In genomic region chr2:17585329-17585992, GRCm38 (mm10) we compare ENCODE assay signal across 31 mouse cellular contexts.
DNase-seq lines count a peak whose midpoint lies in the region; ATAC-seq and TF ChIP-seq lines count a peak whose summit lies in the region.
"Had no signal": no experiment of that assay in that cellular context is flagged by ENCODE, and none has a peak within 500 bp of the region (broad histone marks: within the 10 kb centered on the region; RNA-seq: fewer than 3 reads in every experiment).

No protein-coding gene starts in this region.

- no peaks in the 10 kb centered on the region for H3K4me1 ChIP-seq in kidney, postnatal 0 days (replicated peaks; ENCODE audit: insufficient read depth, low read length)
- H3K4me1 ChIP-seq in lung, embryonic 16.5 days (replicated peaks; ENCODE audit: control insufficient read depth, insufficient read depth, low read length) = peaks cover 8% of the 10 kb centered on the region; the same call in 1 of the 2 replicates
- H3K4me1 ChIP-seq: embryonic facial prominence, embryonic 10.5 days; embryonic facial prominence, embryonic 13.5 days; forebrain, embryonic 12.5 days; forebrain, embryonic 15.5 days; heart, embryonic 15.5 days had no signal

- H3K4me3 ChIP-seq in kidney, postnatal 0 days (replicated peaks; ENCODE audit: low read depth, low read length) = no peak overlapping the region
- H3K4me3 ChIP-seq in lung, embryonic 16.5 days (ENCODE audit: low read length) = no peak overlapping the region
- H3K4me3 ChIP-seq: embryonic facial prominence, embryonic 10.5 days; embryonic facial prominence, embryonic 13.5 days; erythroblast, embryonic 14.5 days; forebrain, embryonic 12.5 days; forebrain, embryonic 15.5 days; gastrocnemius, adult 2 months; heart, embryonic 15.5 days had no signal

- ATAC-seq in kidney, postnatal 0 days (replicated peaks; ENCODE audit: low FRiP score, low read depth) = no peak
- ATAC-seq in lung, embryonic 16.5 days (ENCODE audit: low read depth) = peak; percentile 84
- ATAC-seq: forebrain, embryonic 15.5 days; hindbrain, postnatal 0 days had no signal

- no peak overlapping the region for H3K27ac ChIP-seq in kidney, postnatal 0 days
- peak overlapping the region; percentile 59; the same call in 1 of the 2 replicates for H3K27ac ChIP-seq in lung, embryonic 16.5 days (ENCODE audit: low read length)
- H3K27ac ChIP-seq: embryonic facial prominence, embryonic 10.5 days; embryonic facial prominence, embryonic 13.5 days; forebrain, embryonic 12.5 days; forebrain, embryonic 15.5 days; gastrocnemius, adult 2 months; heart, embryonic 15.5 days; hindbrain, embryonic 14.5 days; hindbrain, postnatal 0 days had no signal

- H3K9ac ChIP-seq in kidney, postnatal 0 days (ENCODE audit: low read depth, low read length) = no peak overlapping the region
- no peak overlapping the region for H3K9ac ChIP-seq in lung, embryonic 16.5 days (ENCODE audit: low read length)
- H3K9ac ChIP-seq: embryonic facial prominence, embryonic 13.5 days; forebrain, embryonic 12.5 days; forebrain, embryonic 15.5 days; heart, embryonic 15.5 days; hindbrain, embryonic 14.5 days had no signal

- H3K36me3 ChIP-seq in kidney, postnatal 0 days (ENCODE audit: insufficient read depth, low read length) = no peaks in the 10 kb centered on the region
- no peaks in the 10 kb centered on the region for H3K36me3 ChIP-seq in lung, embryonic 16.5 days (ENCODE audit: control insufficient read depth, insufficient read depth, low read length)
- H3K36me3 ChIP-seq: embryonic facial prominence, embryonic 10.5 days; embryonic facial prominence, embryonic 13.5 days; forebrain, embryonic 12.5 days; forebrain, embryonic 15.5 days; G1E; heart, embryonic 15.5 days had no signal

- 54% methylated on average over 6 of the region's 6 CpGs for WGBS in kidney, postnatal 0 days
- WGBS in lung, embryonic 16.5 days = 59% methylated on average over 6 of the region's 6 CpGs

- no peak overlapping the region for H3K4me2 ChIP-seq in kidney, postnatal 0 days (ENCODE audit: low read length)
- no peak overlapping the region for H3K4me2 ChIP-seq in lung, embryonic 16.5 days (ENCODE audit: low read depth, low read length)
- H3K4me2 ChIP-seq: embryonic facial prominence, embryonic 13.5 days; forebrain, embryonic 12.5 days; forebrain, embryonic 15.5 days; heart, embryonic 11.5 days; heart, embryonic 15.5 days; hindbrain, embryonic 14.5 days had no signal

- no peak for TF ChIP-seq CTCF in kidney, postnatal 0 days (IDR thresholded peaks at IDR 0.05; ENCODE audit: low read depth)

- no peaks in the 10 kb centered on the region for H3K9me3 ChIP-seq in kidney, postnatal 0 days (replicated peaks; ENCODE audit: low read length)
- H3K9me3 ChIP-seq in lung, embryonic 16.5 days (ENCODE audit: control insufficient read depth, low read length) = no peaks in the 10 kb centered on the region
- H3K9me3 ChIP-seq: embryonic facial prominence, embryonic 10.5 days; embryonic facial prominence, embryonic 13.5 days; forebrain, embryonic 12.5 days; forebrain, embryonic 15.5 days; G1E; heart, embryonic 15.5 days had no signal

- peak; percentile 6 for DNase-seq in kidney, postnatal 0 days (ENCODE audit: low spot score)
- DNase-seq in kidney, postnatal 10 days = no peak
- no peak for DNase-seq in lung, adult 18-20 months
- DNase-seq in Muller cell, postnatal 12 days (ENCODE audit: inconsistent ontology term) = peak; percentile 28
- DNase-seq in lung, postnatal 36 days = peak; percentile 16
- no peak for DNase-seq in adrenal gland, adult 18-20 months (ENCODE audit: low spot score in 2 of 2)
- DNase-seq: adrenal gland, adult 8-10 months; adrenal gland, postnatal 25 days; B cell, adult 2 months; cerebellum, adult 11-12 months; cerebellum, adult 8-10 months; cerebellum, postnatal 10 days; cerebellum, postnatal 36 days; embryo, embryonic 11 days; gastrocnemius, adult 2 months; gastrocnemius, postnatal 14 days; heart, adult 11 months; heart, postnatal 14 days; heart, postnatal 4 days had no signal

- H3K27me3 ChIP-seq in kidney, postnatal 0 days (ENCODE audit: insufficient read depth, low read length) = no peaks in the 10 kb centered on the region
- H3K27me3 ChIP-seq in lung, embryonic 16.5 days (ENCODE audit: control insufficient read depth, insufficient read depth, low read depth, low read length) = no peaks in the 10 kb centered on the region
- H3K27me3 ChIP-seq: CH12.LX; embryonic facial prominence, embryonic 13.5 days; forebrain, embryonic 12.5 days; forebrain, embryonic 15.5 days; heart, embryonic 15.5 days had no signal

Comparison
In these comparisons a context has a peak if more than half of its experiments do, and no peak if none do; other contexts are left out.
1. DNase-seq: peak in kidney, postnatal 0 days (single experiment), Muller cell, postnatal 12 days (single experiment) and lung, postnatal 36 days (single experiment); none in kidney, postnatal 10 days (single experiment), lung, adult 18-20 months (0 of 2) and adrenal gland, adult 18-20 months (0 of 2).